Mouse (Mus musculus): ENCODE data around the gene Bmp10. TPM values are rescaled to one million over a fixed set of nuclear protein-coding genes. Genes with fewer than 3 reads are reported as not detected.
A peak's percentile ranks its signal among the peaks of the same experiment; 100 is the strongest.
"Not testable (repeated sequence)": the region's sequence is repeated elsewhere in the genome, so short reads cannot be mapped to it uniquely, and the experiment has no call there.

Bmp10 gene
- polyA plus RNA-seq, 1 experiment from 2014 or later = not detected

DNA sequence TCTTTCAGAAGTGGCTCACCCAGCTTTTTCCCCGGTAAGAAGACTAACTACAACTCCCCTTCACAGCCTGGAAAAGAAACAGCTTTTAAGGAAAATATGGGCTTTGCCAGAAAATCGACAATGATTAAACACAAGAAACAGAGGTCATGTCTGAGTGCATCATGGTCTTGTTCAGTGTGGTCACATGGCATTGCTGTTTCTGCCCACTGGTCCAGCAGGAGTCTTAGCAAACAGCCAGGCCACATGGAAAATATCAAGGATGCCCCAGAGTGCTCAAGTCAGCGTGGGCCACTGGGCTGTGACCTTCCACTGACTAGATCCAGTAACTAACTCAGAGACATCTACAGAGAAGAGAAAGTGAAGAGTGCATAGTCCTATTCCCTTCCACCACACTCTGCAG lies 23.0 kb downstream of the Bmp10 start:
- ATAC-seq (ENCODE audit: low FRiP score, low read depth) = no peak
- H3K4me1 ChIP-seq = no peaks in the 10 kb centered on the region
- no peak overlapping the region for H3K9ac ChIP-seq (replicated peaks)
- no peaks in the 10 kb centered on the region for H3K27me3 ChIP-seq
- H3K4me2 ChIP-seq (replicated peaks) = no peak overlapping the region
- no peaks in the 10 kb centered on the region for H3K36me3 ChIP-seq
- no peak overlapping the region for H3K4me3 ChIP-seq
- 80% methylated on average over 3 of the region's 3 CpGs for WGBS
- H3K9me3 ChIP-seq = no peaks in the 10 kb centered on the region
- H3K27ac ChIP-seq (replicated peaks) = no peak overlapping the region

DNA sequence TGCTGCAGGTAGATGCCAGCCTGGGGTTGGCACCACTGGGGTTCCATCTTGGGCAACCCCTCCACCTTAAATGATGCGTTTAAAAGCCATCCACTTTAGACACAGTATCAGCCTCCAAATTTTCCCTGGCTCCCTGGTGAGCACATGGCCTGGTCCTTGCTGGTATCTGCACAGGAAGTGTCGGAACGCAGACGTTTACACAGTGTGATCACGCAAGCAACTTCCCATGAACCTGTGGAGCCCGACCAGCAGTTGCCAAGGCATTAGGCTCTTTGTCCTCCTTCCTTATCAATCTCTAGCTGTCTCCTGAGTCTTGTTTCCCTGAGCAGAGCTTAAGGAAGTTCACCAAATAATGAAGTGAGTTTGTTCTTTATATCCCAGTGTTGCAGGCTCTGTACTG lies 26.7 kb downstream of the Bmp10 start:
- 78% methylated on average over 6 of the region's 6 CpGs for WGBS
- no peak overlapping the region for H3K4me2 ChIP-seq (replicated peaks)
- ATAC-seq (ENCODE audit: low FRiP score, low read depth) = no peak
- H3K27ac ChIP-seq (replicated peaks) = no peak overlapping the region
- H3K9ac ChIP-seq (replicated peaks) = no peak overlapping the region
- H3K36me3 ChIP-seq = no peaks in the 10 kb centered on the region
- no peaks in the 10 kb centered on the region for H3K4me1 ChIP-seq
- H3K9me3 ChIP-seq = no peaks in the 10 kb centered on the region
- no peaks in the 10 kb centered on the region for H3K27me3 ChIP-seq
- no peak overlapping the region for H3K4me3 ChIP-seq

DNA sequence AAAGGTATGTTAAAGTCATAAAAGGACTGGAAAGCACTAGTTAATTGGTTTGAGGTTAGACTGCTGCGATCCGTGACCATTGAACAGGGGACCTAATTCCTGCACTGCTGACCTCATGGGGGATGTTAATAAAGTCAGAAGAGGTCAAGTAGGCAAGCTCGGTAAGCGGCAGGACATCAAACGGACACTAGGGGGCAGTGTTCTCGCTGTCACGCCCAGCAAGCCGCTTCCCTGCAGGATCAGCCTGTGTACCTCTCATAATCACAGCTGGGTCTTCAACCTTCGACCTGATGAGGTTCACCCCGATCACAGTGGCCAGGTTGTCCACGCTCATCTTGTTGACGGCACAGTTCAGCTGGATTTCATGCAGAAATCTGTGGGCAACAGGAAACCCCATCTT lies 37.4 kb downstream of the Bmp10 start:
- no peak overlapping the region for H3K9ac ChIP-seq (replicated peaks)
- H3K9me3 ChIP-seq = no peaks in the 10 kb centered on the region
- H3K27ac ChIP-seq (replicated peaks) = no peak overlapping the region
- peak overlapping the region; percentile 27; the same call in 1 of the 2 replicates for H3K4me2 ChIP-seq (replicated peaks)
- no peaks in the 10 kb centered on the region for H3K27me3 ChIP-seq
- 12% methylated on average over 12 of the region's 12 CpGs for WGBS
- H3K36me3 ChIP-seq = no peaks in the 10 kb centered on the region
- ATAC-seq (ENCODE audit: low FRiP score, low read depth) = no peak
- H3K4me1 ChIP-seq = 0 out of 2 replicates have a peak, but pooled peaks cover 5% of the 10 kb centered on the region
- H3K4me3 ChIP-seq = no peak overlapping the region

DNA sequence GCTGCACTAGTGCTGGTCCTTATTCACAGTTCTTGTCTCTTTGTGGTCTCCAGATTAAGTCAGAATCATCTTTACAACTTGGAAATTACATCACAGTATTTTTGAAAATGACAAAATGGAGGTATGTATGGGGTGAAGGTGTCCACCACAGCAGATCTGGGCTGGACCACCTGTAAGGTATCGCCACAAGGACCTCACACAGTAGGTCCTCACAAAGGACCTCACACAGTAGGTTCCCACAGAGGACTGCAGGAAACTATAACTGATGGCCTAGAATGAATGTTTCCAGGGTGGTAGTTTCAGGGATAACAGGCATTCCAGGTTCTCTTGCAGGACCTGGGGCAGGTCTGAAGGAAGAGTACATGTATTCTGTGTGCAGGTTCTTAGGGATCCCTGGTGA lies 38.6 kb downstream of the Bmp10 start:
- Histone ChIP-seq H3K36me3 (no peaks in the 10 kb centered on the region), H3K9ac (replicated peaks) (no peak overlapping the region), H3K27me3 (no peaks in the 10 kb centered on the region), H3K4me3 (no peak overlapping the region), H3K4me2 (replicated peaks) (no peak overlapping the region), H3K9me3 (no peaks in the 10 kb centered on the region), H3K27ac (replicated peaks) (no peak overlapping the region), H3K4me1 (0 out of 2 replicates have a peak, but pooled peaks cover 5% of the 10 kb centered on the region)
- WGBS = 93% methylated on average over 1 of the region's 1 CpGs
- no peak for ATAC-seq (ENCODE audit: low FRiP score, low read depth)

DNA sequence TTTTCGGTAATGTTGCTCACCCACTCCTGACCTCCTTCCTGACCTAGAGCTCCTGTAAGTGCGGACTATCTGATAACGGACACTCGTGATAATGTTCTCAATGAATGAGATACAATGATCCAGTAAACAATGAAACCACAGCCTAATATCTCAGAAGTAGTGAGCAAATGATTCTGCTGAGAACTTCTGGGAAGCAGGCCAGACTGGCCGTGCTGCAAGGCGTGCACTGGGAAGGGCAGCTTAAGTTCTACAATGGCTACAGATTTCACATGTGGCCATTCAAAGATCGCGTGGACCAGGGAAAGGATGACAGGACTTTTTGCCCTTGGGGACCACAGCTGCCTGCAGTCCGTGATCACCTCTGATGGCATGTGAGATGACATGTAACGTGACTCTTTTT lies 39.6 kb downstream of the Bmp10 start:
- Histone ChIP-seq H3K27me3 (no peaks in the 10 kb centered on the region), H3K36me3 (no peaks in the 10 kb centered on the region), H3K27ac (replicated peaks) (no peak overlapping the region), H3K4me1 (0 out of 2 replicates have a peak, but pooled peaks cover 5% of the 10 kb centered on the region), H3K4me3 (no peak overlapping the region), H3K4me2 (replicated peaks) (no peak overlapping the region), H3K9ac (replicated peaks) (no peak overlapping the region), H3K9me3 (no peaks in the 10 kb centered on the region)
- ATAC-seq (ENCODE audit: low FRiP score, low read depth) = no peak
- WGBS = 94% methylated on average over 10 of the region's 10 CpGs

DNA sequence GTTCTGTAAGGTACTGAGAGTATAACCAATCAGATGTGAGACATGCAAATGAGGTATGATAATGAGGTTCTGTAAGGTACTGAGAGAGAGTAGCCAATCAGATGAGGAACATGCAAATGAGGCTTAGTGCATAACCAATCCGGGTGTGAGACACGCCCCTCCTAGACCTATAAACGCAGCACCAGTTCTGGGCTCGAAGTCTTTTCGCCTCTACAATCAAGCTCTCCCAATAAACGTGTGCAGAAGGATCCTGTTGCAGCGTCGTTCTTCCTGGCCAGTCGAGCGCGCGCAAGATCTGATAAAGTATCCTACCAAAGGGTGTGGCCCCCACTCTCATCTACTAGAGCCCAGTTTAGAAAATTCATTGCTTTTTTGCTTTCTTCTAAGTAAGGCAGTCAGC lies 41.3 kb downstream of the Bmp10 start:
- not testable (repeated sequence) for ATAC-seq (ENCODE audit: low FRiP score, low read depth); H3K9ac ChIP-seq (replicated peaks); H3K4me1 ChIP-seq; H3K27me3 ChIP-seq; H3K36me3 ChIP-seq; H3K27ac ChIP-seq (replicated peaks); H3K9me3 ChIP-seq; H3K4me3 ChIP-seq; H3K4me2 ChIP-seq (replicated peaks)
- 94% methylated on average over 12 of the region's 12 CpGs for WGBS

DNA sequence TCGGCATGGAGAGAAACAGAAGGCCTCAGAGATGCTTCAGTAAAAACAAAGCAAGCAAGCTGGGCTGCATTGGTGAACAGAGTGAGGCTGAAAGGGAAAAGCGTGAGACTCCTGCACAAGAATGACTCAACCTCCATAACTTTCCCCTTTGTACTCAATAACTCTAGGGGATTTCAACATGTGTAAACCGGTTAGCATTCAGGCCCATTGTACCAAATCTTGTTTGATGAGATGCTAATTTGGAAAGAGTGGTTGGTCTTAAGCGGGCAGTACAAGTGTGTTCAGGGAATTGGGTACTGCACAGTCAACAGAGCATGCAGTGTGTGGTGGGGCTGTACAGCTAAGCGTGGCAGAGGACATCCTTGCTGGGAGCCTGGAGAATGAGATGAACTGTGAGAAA lies 46.4 kb downstream of the Bmp10 start:
- WGBS = 86% methylated on average over 5 of the region's 5 CpGs
- Histone ChIP-seq H3K9ac (replicated peaks) (no peak overlapping the region), H3K36me3 (no peaks in the 10 kb centered on the region), H3K27me3 (no peaks in the 10 kb centered on the region), H3K4me3 (no peak overlapping the region), H3K9me3 (no peaks in the 10 kb centered on the region), H3K4me2 (replicated peaks) (no peak overlapping the region), H3K4me1 (no peaks in the 10 kb centered on the region), H3K27ac (replicated peaks) (no peak overlapping the region)
- ATAC-seq (ENCODE audit: low FRiP score, low read depth) = no peak

DNA sequence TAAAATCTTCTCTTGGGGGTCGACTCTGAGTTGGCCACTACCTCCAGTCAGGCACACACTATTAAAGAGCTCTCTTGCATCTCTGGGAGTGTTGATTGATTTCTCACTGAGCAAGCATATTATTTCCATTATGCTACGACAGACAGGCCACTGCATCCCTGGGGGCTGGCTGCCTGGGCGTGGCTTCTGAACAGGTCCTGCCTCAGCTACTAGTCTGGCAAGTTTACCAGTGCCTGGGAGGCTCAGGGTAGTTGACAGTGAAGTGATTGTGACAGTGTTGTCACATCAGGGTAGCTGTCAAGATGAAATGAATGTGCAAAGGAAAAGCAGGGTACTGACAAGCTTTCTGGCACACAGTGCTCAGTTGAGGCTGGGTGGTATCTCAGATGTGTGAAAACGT lies 50.1 kb downstream of the Bmp10 start:
- ATAC-seq (ENCODE audit: low FRiP score, low read depth) = no peak
- Histone ChIP-seq H3K4me1 (no peaks in the 10 kb centered on the region), H3K4me2 (replicated peaks) (no peak overlapping the region), H3K27ac (replicated peaks) (no peak overlapping the region), H3K27me3 (no peaks in the 10 kb centered on the region), H3K9ac (replicated peaks) (no peak overlapping the region), H3K4me3 (no peak overlapping the region), H3K9me3 (no peaks in the 10 kb centered on the region), H3K36me3 (no peaks in the 10 kb centered on the region)
- 55% methylated on average over 4 of the region's 4 CpGs for WGBS

DNA sequence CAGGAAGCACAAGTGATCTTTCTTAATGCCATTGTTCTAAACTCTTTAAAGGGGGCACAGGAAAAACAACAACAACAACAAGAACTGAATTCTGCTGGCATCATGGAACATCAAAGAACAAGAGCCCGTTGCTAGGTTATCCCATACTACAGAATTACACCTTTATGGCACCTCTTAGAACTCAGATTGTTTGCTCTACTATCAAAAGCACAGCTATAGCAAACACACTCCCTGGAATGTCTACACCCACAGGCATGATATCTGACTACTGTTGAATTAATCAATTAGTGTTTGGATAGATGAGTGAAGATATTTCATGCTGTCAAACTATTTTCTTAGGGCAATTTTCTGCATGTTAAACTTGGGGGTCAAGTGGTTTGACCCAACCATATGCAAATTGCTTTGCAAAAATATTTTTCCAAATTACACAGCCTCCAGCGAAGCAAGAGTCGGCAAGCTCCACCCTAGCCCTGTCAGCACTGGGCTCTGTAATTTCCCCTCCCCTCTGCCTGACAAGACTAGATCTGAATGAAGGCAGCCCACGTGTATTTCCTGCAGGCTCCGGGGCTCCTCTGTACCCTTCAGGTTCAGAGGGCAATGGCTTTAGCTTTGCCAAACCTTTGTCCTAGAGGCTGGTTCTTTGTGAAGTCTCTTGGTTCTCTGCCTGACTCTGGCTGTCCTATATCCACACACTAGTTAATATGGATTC lies 50.7 kb downstream of the Bmp10 start:
- Histone ChIP-seq H3K9me3 (no peaks in the 10 kb centered on the region), H3K27me3 (no peaks in the 10 kb centered on the region), H3K9ac (replicated peaks) (no peak overlapping the region), H3K4me3 (no peak overlapping the region), H3K4me2 (replicated peaks) (no peak overlapping the region), H3K27ac (replicated peaks) (no peak overlapping the region), H3K36me3 (no peaks in the 10 kb centered on the region), H3K4me1 (no peaks in the 10 kb centered on the region)
- no peak for ATAC-seq (ENCODE audit: low FRiP score, low read depth)
- WGBS = 68% methylated on average over 5 of the region's 5 CpGs

DNA sequence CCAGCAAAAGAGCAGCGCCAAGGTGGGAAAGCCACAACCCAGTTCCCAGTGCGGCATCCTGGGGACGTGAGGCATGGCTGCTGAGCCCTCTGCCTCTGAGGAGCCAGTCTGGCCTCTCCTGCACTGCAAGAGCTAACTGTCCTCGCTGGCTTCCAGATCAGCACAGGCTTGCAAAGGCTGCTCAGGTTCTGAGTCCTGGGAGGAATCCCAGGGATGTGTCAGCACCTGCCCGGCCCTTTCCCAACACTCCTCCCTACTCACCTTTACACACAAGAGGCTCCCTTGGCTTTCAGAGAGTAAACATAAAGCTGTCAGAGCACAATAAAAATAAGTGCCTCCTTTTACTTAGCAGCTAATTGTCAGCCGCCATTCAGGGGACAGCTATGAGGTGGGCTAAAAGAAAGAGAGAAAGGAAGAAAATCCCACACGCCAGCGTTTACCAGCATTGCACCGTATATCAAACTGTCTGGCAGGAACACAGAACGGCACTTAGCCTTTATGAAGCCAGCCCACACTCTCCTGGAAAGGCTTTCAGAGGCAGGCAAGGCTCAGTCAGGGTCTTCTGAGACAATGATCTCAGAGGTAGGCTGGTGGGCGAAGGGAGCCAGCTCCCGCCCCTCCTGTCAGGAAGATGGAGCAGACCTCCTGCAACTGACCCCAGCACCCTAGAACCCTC lies 54.6 kb downstream of the Bmp10 start:
- ATAC-seq (ENCODE audit: low FRiP score, low read depth) = no peak
- no peak overlapping the region for H3K9ac ChIP-seq (replicated peaks)
- H3K36me3 ChIP-seq = no peaks in the 10 kb centered on the region
- 68% methylated on average over 12 of the region's 12 CpGs for WGBS
- no peak overlapping the region for H3K27ac ChIP-seq (replicated peaks)
- H3K27me3 ChIP-seq = no peaks in the 10 kb centered on the region
- no peaks in the 10 kb centered on the region for H3K9me3 ChIP-seq
- no peak overlapping the region for H3K4me3 ChIP-seq
- H3K4me1 ChIP-seq = no peaks in the 10 kb centered on the region
- no peak overlapping the region for H3K4me2 ChIP-seq (replicated peaks)

DNA sequence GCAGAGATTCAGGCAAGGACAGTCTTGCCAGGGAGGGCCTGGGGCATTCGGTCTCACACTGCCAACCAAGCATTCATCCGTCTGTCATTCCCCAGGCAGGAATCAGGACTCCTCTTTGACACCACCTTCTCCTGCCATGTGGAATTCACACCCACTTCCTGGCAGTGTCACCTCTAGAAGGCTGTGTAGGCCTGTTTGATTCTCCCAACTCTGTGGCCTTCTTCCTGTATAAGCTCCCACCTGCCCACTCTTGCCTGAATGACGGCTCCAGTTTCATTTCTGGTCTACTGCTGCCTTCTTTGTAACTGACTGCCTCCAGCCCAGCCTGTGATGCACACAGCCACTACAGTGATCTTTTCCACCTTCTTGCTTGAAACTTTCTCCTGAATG lies 55.1 kb downstream of the Bmp10 start:
- WGBS = 86% methylated on average over 3 of the region's 3 CpGs
- H3K4me1 ChIP-seq = no peaks in the 10 kb centered on the region

DNA sequence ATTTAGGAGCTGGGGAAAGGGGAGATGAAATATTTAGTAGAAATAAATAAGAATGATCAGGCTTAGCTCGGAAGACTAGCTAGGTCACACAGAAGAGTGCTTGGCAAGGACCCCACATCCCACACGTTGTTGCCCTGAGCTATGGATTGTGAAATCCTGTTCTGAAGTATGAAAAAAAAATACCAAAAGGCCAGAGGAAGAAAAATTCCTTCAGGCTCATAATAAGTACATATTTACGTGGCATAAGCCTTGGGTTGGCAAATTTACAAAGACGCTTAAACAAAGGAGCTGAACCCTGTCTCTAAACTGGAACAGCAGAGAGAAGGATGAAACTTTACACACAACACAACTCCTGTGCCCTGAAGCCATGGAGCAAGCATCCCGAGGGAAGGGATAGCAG lies 56.0 kb downstream of the Bmp10 start:
- ATAC-seq (ENCODE audit: low FRiP score, low read depth) = no peak
- no peaks in the 10 kb centered on the region for H3K4me1 ChIP-seq

More for the DNA sequence above, 55.1 kb downstream of the Bmp10 start:
- Histone ChIP-seq H3K27me3 (no peaks in the 10 kb centered on the region), H3K4me3 (no peak overlapping the region), H3K9me3 (no peaks in the 10 kb centered on the region), H3K36me3 (no peaks in the 10 kb centered on the region), H3K4me2 (replicated peaks) (no peak overlapping the region), H3K27ac (replicated peaks) (no peak overlapping the region), H3K9ac (replicated peaks) (no peak overlapping the region)
- ATAC-seq (ENCODE audit: low FRiP score, low read depth) = no peak

More for the DNA sequence above, 56.0 kb downstream of the Bmp10 start:
- no peak overlapping the region for H3K9ac ChIP-seq (replicated peaks)
- no peak overlapping the region for H3K4me3 ChIP-seq
- H3K27ac ChIP-seq (replicated peaks) = no peak overlapping the region
- H3K4me2 ChIP-seq (replicated peaks) = no peak overlapping the region
- H3K36me3 ChIP-seq = no peaks in the 10 kb centered on the region
- no peaks in the 10 kb centered on the region for H3K9me3 ChIP-seq
- WGBS = 79% methylated on average over 5 of the region's 5 CpGs
- no peaks in the 10 kb centered on the region for H3K27me3 ChIP-seq

All from midbrain, embryonic 12.5 days (tissue).